ENCODE assay signal across 8 mouse cellular contexts in genomic region chr12:56345367-56346089, GRCm38 (mm10). TPM values are rescaled to one million over a fixed set of nuclear protein-coding genes. Genes with fewer than 3 reads are reported as not detected.
DNase-seq lines count a peak whose midpoint lies in the region; ATAC-seq and TF ChIP-seq lines count a peak whose summit lies in the region.

Gene Mbip (minus strand): TSS chr12:56345894.

- peak; percentile 37 to 58; a peak in 1 of 4 replicates for TF ChIP-seq POLR2A in MEL (IDR thresholded peaks at IDR 0.05; ENCODE audit: control insufficient read depth in 1 of 2, insufficient read depth in 1 of 2, low read depth in 1 of 2, low read length in 2 of 2, poor library complexity in 1 of 2)
- peak; percentile 67; the same call in 1 of the 2 replicates for TF ChIP-seq POLR2A in cerebellum, adult 2 months (IDR thresholded peaks at IDR 0.05; ENCODE audit: borderline replicate concordance, insufficient read depth, low read length)

- no peak for TF ChIP-seq RAD21 in MEL (IDR thresholded peaks at IDR 0.05; ENCODE audit: low read depth, low read length)

- H3K9me3 ChIP-seq in MEL (replicated peaks; ENCODE audit: insufficient read depth, low read length), result no peaks in the 10 kb centered on the region
- H3K9me3 ChIP-seq in forebrain, postnatal 0 days (ENCODE audit: low read length), result no peaks in the 10 kb centered on the region
- H3K9me3 ChIP-seq in lung, embryonic 15.5 days, result no peaks in the 10 kb centered on the region

- peak within 1 kb of the TSS; percentile 84 for H3K9ac ChIP-seq in MEL (ENCODE audit: control insufficient read depth, low read depth, low read length, poor library complexity, severe bottlenecking)
- peak within 1 kb of the TSS; percentile 92 for H3K9ac ChIP-seq in forebrain, postnatal 0 days
- peak within 1 kb of the TSS; percentile 94 for H3K9ac ChIP-seq in lung, embryonic 15.5 days

- no peaks in the 10 kb centered on the region; a peak in 1 of 4 replicates for H3K4me1 ChIP-seq in MEL (ENCODE audit: control insufficient read depth in 1 of 2, insufficient read depth in 2 of 2, low read length in 2 of 2)
- no peaks in the 10 kb centered on the region for H3K4me1 ChIP-seq in cerebellum, adult 2 months (ENCODE audit: control insufficient read depth, insufficient read depth, low read length)
- H3K4me1 ChIP-seq in forebrain, postnatal 0 days (ENCODE audit: insufficient read depth), result no peaks in the 10 kb centered on the region
- H3K4me1 ChIP-seq in lung, embryonic 15.5 days, result no peaks in the 10 kb centered on the region

- no peak within 1 kb of the TSS for H3K27ac ChIP-seq in MEL (ENCODE audit: control insufficient read depth, low read depth, low read length)
- H3K27ac ChIP-seq in cerebellum, adult 2 months (ENCODE audit: insufficient read depth, low read length), result no peak within 1 kb of the TSS
- peak within 1 kb of the TSS; percentile 80 for H3K27ac ChIP-seq in forebrain, postnatal 0 days (ENCODE audit: low read depth, low read length)
- peak within 1 kb of the TSS; percentile 91 for H3K27ac ChIP-seq in lung, embryonic 15.5 days

- TF ChIP-seq CTCF in MEL (IDR thresholded peaks at IDR 0.05 in 2 of 3, conservative IDR thresholded peaks at IDR 0.05 in 1 of 3; ENCODE audit: control insufficient read depth in 1 of 3, insufficient read depth in 1 of 3, low read depth in 2 of 3, low read length in 3 of 3, poor library complexity in 1 of 3, severe bottlenecking in 1 of 3), result no peak
- no peak for TF ChIP-seq CTCF in cerebellum, adult 2 months (IDR thresholded peaks at IDR 0.05; ENCODE audit: borderline replicate concordance, insufficient read depth, low read depth, low read length)
- no peak for TF ChIP-seq CTCF in forebrain, postnatal 0 days (IDR thresholded peaks at IDR 0.05; ENCODE audit: low read depth)

- peaks cover 0 to 2% of the 10 kb centered on the region in 2 experiments; a peak in 2 of 4 replicates for H3K36me3 ChIP-seq in MEL (ENCODE audit: control insufficient read depth in 1 of 2, insufficient read depth in 2 of 2, low read length in 2 of 2)
- no peaks in the 10 kb centered on the region for H3K36me3 ChIP-seq in forebrain, postnatal 0 days (ENCODE audit: insufficient read depth)
- H3K36me3 ChIP-seq in lung, embryonic 15.5 days, result no peaks in the 10 kb centered on the region

- H3K4me2 ChIP-seq in forebrain, postnatal 0 days (ENCODE audit: low read depth), result peak within 1 kb of the TSS; percentile 59
- H3K4me2 ChIP-seq in lung, embryonic 15.5 days, result peak within 1 kb of the TSS; percentile 52

- H3K27me3 ChIP-seq in MEL (ENCODE audit: control insufficient read depth in 1 of 2, insufficient read depth in 2 of 2, low read length in 2 of 2), result no peaks in the 10 kb centered on the region
- H3K27me3 ChIP-seq in cerebellum, adult 2 months (ENCODE audit: control insufficient read depth, insufficient read depth, low read length), result no peaks in the 10 kb centered on the region
- H3K27me3 ChIP-seq in forebrain, postnatal 0 days (ENCODE audit: insufficient read depth, low read length), result no peaks in the 10 kb centered on the region
- H3K27me3 ChIP-seq in lung, embryonic 15.5 days, result no peaks in the 10 kb centered on the region

- DNase-seq in MEL (ENCODE audit: low read depth, low spot score), result peak; percentile 98
- peak; percentile 95 to 98 for DNase-seq in cerebellum, adult 2 months
- DNase-seq in forebrain, postnatal 0 days, result peak; percentile 100
- peak; percentile 100 for DNase-seq in heart, postnatal 4 days
- DNase-seq in layer of hippocampus, adult 8-10 months (ENCODE audit: low spot score in 2 of 2), result peak; percentile 95 to 99
- peak; percentile 88 for DNase-seq in ovary, adult 18-20 months (ENCODE audit: low spot score)
- DNase-seq in thymus, postnatal 0 days (ENCODE audit: low spot score), result peak; percentile 98

- H3K79me2 ChIP-seq in MEL (ENCODE audit: control insufficient read depth, insufficient read depth, low read length, poor library complexity), result peaks cover 5% of the 10 kb centered on the region

- H3K4me3 ChIP-seq in MEL (ENCODE audit: control insufficient read depth in 1 of 2, insufficient read depth in 1 of 2, low read depth in 2 of 2, low read length in 2 of 2), result peak within 1 kb of the TSS; percentile 96 to 99
- peak within 1 kb of the TSS; percentile 65 for H3K4me3 ChIP-seq in cerebellum, adult 2 months (replicated peaks; ENCODE audit: insufficient read depth, low read depth, low read length)
- H3K4me3 ChIP-seq in forebrain, postnatal 0 days (ENCODE audit: low read depth, low read length), result peak within 1 kb of the TSS; percentile 99
- peak within 1 kb of the TSS; percentile 93 for H3K4me3 ChIP-seq in lung, embryonic 15.5 days

- peak; percentile 100 for ATAC-seq in forebrain, postnatal 0 days
- ATAC-seq in lung, embryonic 15.5 days (ENCODE audit: borderline replicate concordance, extremely low read depth, low FRiP score, low TSS enrichment), result peak; percentile 99

- WGBS in cerebellum, adult 2 months, result 2% methylated on average over 37 of the region's 37 CpGs
- WGBS in forebrain, postnatal 0 days, result under 1% methylated on average over 36 of the region's 37 CpGs
- WGBS in lung, embryonic 15.5 days, result 0% methylated on average over 34 of the region's 37 CpGs

- peak in 1 of 2 experiments; percentile 29; a peak in 1 of 4 replicates for TF ChIP-seq EP300 in MEL (IDR thresholded peaks at IDR 0.05; ENCODE audit: low read depth in 1 of 2, low read length in 2 of 2)

TF ChIP-seq in MEL, 35 proteins besides CTCF, POLR2A, EP300 and RAD21 (continues in another document):
- peak; percentile 58 for TF ChIP-seq ELF1 (IDR thresholded peaks at IDR 0.05; ENCODE audit: low read depth, low read length)
- TF ChIP-seq USF1 (IDR thresholded peaks at IDR 0.05; ENCODE audit: low read depth, low read length), result no peak
- TF ChIP-seq ETS1 (IDR thresholded peaks at IDR 0.05; ENCODE audit: low read depth, low read length), result peak; percentile 20; the same call in 1 of the 2 replicates
- TF ChIP-seq NELFE (IDR thresholded peaks at IDR 0.05; ENCODE audit: low read depth, low read length), result peak; percentile 59
- TF ChIP-seq MAFK (IDR thresholded peaks at IDR 0.05; ENCODE audit: borderline replicate concordance, low read depth, low read length), result no peak
- no peak for TF ChIP-seq MEF2A (IDR thresholded peaks at IDR 0.05; ENCODE audit: extremely low read depth, insufficient replicate concordance, low read depth, low read length, poor library complexity, severe bottlenecking)
- no peak for TF ChIP-seq POLR2AphosphoS2 (IDR thresholded peaks at IDR 0.05; ENCODE audit: low read length)
- peak; percentile 57; the same call in 1 of the 2 replicates for TF ChIP-seq MYC (IDR thresholded peaks at IDR 0.05; ENCODE audit: low read depth, low read length)
- TF ChIP-seq NRF1 (IDR thresholded peaks at IDR 0.05; ENCODE audit: insufficient read depth, low read depth, low read length, poor library complexity, severe bottlenecking), result no peak
- TF ChIP-seq HCFC1 (IDR thresholded peaks at IDR 0.05; ENCODE audit: low read depth, low read length), result peak; percentile 88
- TF ChIP-seq GABPA (IDR thresholded peaks at IDR 0.05; ENCODE audit: low read depth, low read length), result 0 out of 2 replicates have a peak, but pooled peaks have one; percentile 23
- TF ChIP-seq ZC3H11A (IDR thresholded peaks at IDR 0.05; ENCODE audit: low read depth, low read length), result peak; percentile 47; the same call in 1 of the 2 replicates
- TF ChIP-seq TAL1 (IDR thresholded peaks at IDR 0.05; ENCODE audit: low read length), result no peak
- peak; percentile 59; the same call in 1 of the 2 replicates for TF ChIP-seq E2F4 (IDR thresholded peaks at IDR 0.05; ENCODE audit: borderline replicate concordance, low read depth, low read length)
- TF ChIP-seq UBTF (IDR thresholded peaks at IDR 0.05; ENCODE audit: borderline replicate concordance, insufficient read depth, low read depth, low read length), result no peak
- TF ChIP-seq GATA1 (IDR thresholded peaks at IDR 0.05; ENCODE audit: low read depth, low read length), result no peak
- TF ChIP-seq MYB (IDR thresholded peaks at IDR 0.05; ENCODE audit: low read depth, low read length), result no peak
- no peak for TF ChIP-seq ZKSCAN1 (IDR thresholded peaks at IDR 0.05; ENCODE audit: low read depth, low read length)
- peak; percentile 99 for TF ChIP-seq MAZ (IDR thresholded peaks at IDR 0.05; ENCODE audit: low read depth, low read length)
- peak; percentile 61; the same call in 1 of the 2 replicates for TF ChIP-seq KAT2A (conservative IDR thresholded peaks at IDR 0.05; ENCODE audit: low read depth, low read length)
- no peak for TF ChIP-seq USF2 (IDR thresholded peaks at IDR 0.05; ENCODE audit: borderline replicate concordance in 1 of 2, insufficient read depth in 1 of 2, low read depth in 1 of 2, low read length in 2 of 2)
- no peak for TF ChIP-seq CHD1 (IDR thresholded peaks at IDR 0.05; ENCODE audit: low read depth, low read length)
- TF ChIP-seq SIN3A (IDR thresholded peaks at IDR 0.05; ENCODE audit: low read length), result peak; percentile 87
- TF ChIP-seq TBP (IDR thresholded peaks at IDR 0.05; ENCODE audit: low read depth, low read length), result peak; percentile 77
- no peak for TF ChIP-seq SMC3 (IDR thresholded peaks at IDR 0.05; ENCODE audit: low read depth, low read length)
- TF ChIP-seq MAX (IDR thresholded peaks at IDR 0.05; ENCODE audit: low read length), result no peak
- TF ChIP-seq CHD2 (IDR thresholded peaks at IDR 0.05; ENCODE audit: low read length), result peak; percentile 59; the same call in 1 of the 2 replicates
- peak; percentile 55 for TF ChIP-seq MXI1 (IDR thresholded peaks at IDR 0.05; ENCODE audit: low read depth, low read length)
- no peak for TF ChIP-seq RCOR1 (IDR thresholded peaks at IDR 0.05; ENCODE audit: low read depth, low read length)
- no peak for TF ChIP-seq POLR2AphosphoS5 (IDR thresholded peaks at IDR 0.05; ENCODE audit: borderline replicate concordance, low read depth, low read length)
- no peak for TF ChIP-seq JUND (IDR thresholded peaks at IDR 0.05; ENCODE audit: low read depth, low read length)

RNA-seq across cellular contexts. Expression of gene Mbip, which starts in this region (rescaled TPM):
- total RNA-seq in MEL (2012; rRNA removed), result 10.5 and 10.7 TPM in 2 replicates
- 10 to 100 TPM in 1 of 2 experiments, not detected in 1; 17.9 TPM for polyA plus RNA-seq in MEL (2012; ENCODE audit: insufficient read depth in 1 of 2, insufficient read length in 2 of 2, low read depth in 1 of 2, low replicate concordance in 2 of 2, missing spikeins in 1 of 2)
- polyA plus RNA-seq in cerebellum, adult 2 months (2012; rRNA removed), result 39.4 and 40.8 TPM in 2 replicates
- 38.9 and 40.1 TPM in 2 replicates for total RNA-seq in forebrain, postnatal 0 days (2014; rRNA removed)
- polyA plus RNA-seq in forebrain, postnatal 0 days (2015; fragmentation: Nextera tagmentation; extraction: Ambion mirVana), result 25.1 and 30.7 TPM in 2 replicates
- total RNA-seq in heart, postnatal 4 days (2021), result 10 to 100 TPM; 13.3 TPM
- 10 to 100 TPM; 21.8 to 32.3 (median 25.7) TPM for total RNA-seq in layer of hippocampus, adult 8-10 months (2022)
- 183 and 192 TPM in 2 replicates for polyA plus RNA-seq in lung, embryonic 15.5 days (2015; fragmentation: Nextera tagmentation; extraction: Ambion mirVana)
- 37.9 and 38.8 TPM in 2 replicates for polyA plus RNA-seq in thymus, postnatal 0 days (2015; fragmentation: Nextera tagmentation; extraction: Ambion mirVana)

Comparison
In these comparisons a context has a peak if more than half of its experiments do, and no peak if none do; other contexts are left out.
1. H3K27ac ChIP-seq: peak in forebrain, postnatal 0 days (single experiment) and lung, embryonic 15.5 days (single experiment); none in MEL (single experiment) and cerebellum, adult 2 months (single experiment).
2. Peak in every context shown above with its lines, with median percentiles within 50 percentile points of each other: DNase-seq, H3K4me3 ChIP-seq and H3K9ac ChIP-seq.